Mouse (Mus musculus): ENCODE data around the gene Adipor2.

- TF ChIP-seq CTCF (IDR thresholded peaks at IDR 0.05; ENCODE audit: low read depth, low read length): no peak
- no peak for TF ChIP-seq POLR2A (IDR thresholded peaks at IDR 0.05; ENCODE audit: insufficient read depth, low read length)
- TF ChIP-seq EP300 (IDR thresholded peaks at IDR 0.05; ENCODE audit: insufficient read depth, low read depth, low read length): peak; percentile 79
These were observed 92.7 kb downstream of the Adipor2 start for GRCm38 (mm10) chr6:119324776-119325175.
